Mouse (Mus musculus) limb, embryonic 15.5 days (tissue): ENCODE results near the gene Kiz. TPM values are rescaled to one million over a fixed set of nuclear protein-coding genes. Genes with fewer than 3 reads are reported as not detected.

Experiments used
- ATAC-seq: fragments of 200-750 bp; cut with Nextera tagmentation; 2 replicates; pipeline ENCODE4 v1.8.0; 2017; ENCODE audit warnings: low read depth, moderate TSS enrichment; ENCODE audit not compliant: insufficient number of reproducible peaks, low FRiP score, low TSS enrichment
- H3K27ac ChIP-seq: fragments of 300-500 bp; sonication (generic); 2 replicates; pipeline ENCODE4 v1.5.1; 2015; ENCODE audit warnings: moderate library complexity, mild to moderate bottlenecking, inconsistent platforms
- H3K27me3 ChIP-seq: fragments of 300-500 bp; sonication (generic); 2 replicates; pipeline ENCODE4 v1.6.1; 2015; ENCODE audit warnings: inconsistent platforms
- H3K36me3 ChIP-seq: fragments of 300-500 bp; sonication (generic); 2 replicates; pipeline ENCODE4 v1.6.1; 2015; ENCODE audit warnings: inconsistent platforms
- H3K4me1 ChIP-seq: fragments of 300-500 bp; sonication (generic); 2 replicates; pipeline ENCODE4 v1.6.1; 2015; ENCODE audit warnings: inconsistent platforms
- H3K4me2 ChIP-seq: fragments of 300-500 bp; sonication (generic); 2 replicates; pipeline ENCODE4 v1.6.1; 2015; ENCODE audit warnings: mild to moderate bottlenecking, inconsistent platforms
- H3K4me3 ChIP-seq: fragments of 300-500 bp; sonication (generic); 2 replicates; pipeline ENCODE4 v1.5.1; 2015; ENCODE audit warnings: mild to moderate bottlenecking, inconsistent platforms
- H3K9ac ChIP-seq: fragments of 300-500 bp; sonication (generic); 2 replicates; pipeline ENCODE4 v1.6.1; 2015; ENCODE audit warnings: inconsistent platforms
- H3K9me3 ChIP-seq: fragments of 300-500 bp; sonication (generic); 2 replicates; pipeline ENCODE4 v1.6.1; 2016; ENCODE audit warnings: inconsistent platforms
- WGBS: fragments of 180-500 bp; shearing (Covaris S2); methylation state at CpG from one replicate; pipeline ENCODE4 v1.1.7; 2015; 5-methylcytosine and 5-hydroxymethylcytosine counted together
- polyA plus RNA-seq: library from polyadenylated mRNA; unstranded; fragments of >200 nt; fragmentation: Nextera tagmentation; extraction: Ambion mirVana; gene quantifications from 2 replicates; pipeline ENCODE4 v1.2.1, GENCODE M21; 2015

Kiz gene
- polyA plus RNA-seq, 1 experiment from 2014 or later = 25.1 TPM

GRCm38 (mm10) chr2:146871300-146872269, 15.9 kb downstream of the Kiz start:
- Histone ChIP-seq H3K27ac (no peak overlapping the region), H3K9me3 (no peaks in the 10 kb centered on the region), H3K9ac (no peak overlapping the region), H3K4me3 (no peak overlapping the region), H3K4me2 (no peak overlapping the region), H3K4me1 (no peaks in the 10 kb centered on the region), H3K27me3 (no peaks in the 10 kb centered on the region), H3K36me3 (no peaks in the 10 kb centered on the region)
- ATAC-seq = no peak
- WGBS = 79% methylated on average over 8 of the region's 8 CpGs

GRCm38 (mm10) chr2:146872697-146873096, 17.0 kb downstream of the Kiz start:
- no peak overlapping the region for H3K27ac ChIP-seq
- no peak overlapping the region for H3K4me3 ChIP-seq
- H3K9me3 ChIP-seq = no peaks in the 10 kb centered on the region
- ATAC-seq = no peak
- H3K36me3 ChIP-seq = no peaks in the 10 kb centered on the region
- WGBS = 73% methylated on average over 3 of the region's 3 CpGs
- no peak overlapping the region for H3K4me2 ChIP-seq
- no peaks in the 10 kb centered on the region for H3K27me3 ChIP-seq
- no peak overlapping the region for H3K9ac ChIP-seq
- H3K4me1 ChIP-seq = no peaks in the 10 kb centered on the region

- no peak overlapping the region for H3K4me2 ChIP-seq
Observed at GRCm38 (mm10) chr2:146873881-146874441, 18.3 kb downstream of the Kiz start.

GRCm38 (mm10) chr2:146877423-146878098, 21.9 kb downstream of the Kiz start:
- WGBS = 83% methylated on average over 1 of the region's 1 CpGs
- H3K36me3 ChIP-seq = no peaks in the 10 kb centered on the region

More at GRCm38 (mm10) chr2:146873881-146874441, 18.3 kb downstream of the Kiz start:
- Histone ChIP-seq H3K4me1 (no peaks in the 10 kb centered on the region), H3K27me3 (no peaks in the 10 kb centered on the region), H3K9me3 (no peaks in the 10 kb centered on the region), H3K9ac (no peak overlapping the region), H3K4me3 (no peak overlapping the region), H3K36me3 (no peaks in the 10 kb centered on the region), H3K27ac (no peak overlapping the region)
- ATAC-seq = no peak
- 88% methylated on average over 7 of the region's 7 CpGs for WGBS

GRCm38 (mm10) chr2:146881623-146882022, 26.0 kb downstream of the Kiz start:
- Histone ChIP-seq H3K4me1 (no peaks in the 10 kb centered on the region), H3K9me3 (no peaks in the 10 kb centered on the region)
- 94% methylated on average over 4 of the region's 4 CpGs for WGBS

More at GRCm38 (mm10) chr2:146877423-146878098, 21.9 kb downstream of the Kiz start:
- Histone ChIP-seq H3K27ac (no peak overlapping the region), H3K27me3 (no peaks in the 10 kb centered on the region), H3K4me2 (no peak overlapping the region), H3K9ac (no peak overlapping the region), H3K9me3 (no peaks in the 10 kb centered on the region), H3K4me1 (no peaks in the 10 kb centered on the region), H3K4me3 (no peak overlapping the region)
- ATAC-seq = no peak

GRCm38 (mm10) chr2:146884291-146884855, 28.7 kb downstream of the Kiz start:
- Histone ChIP-seq H3K36me3 (no peaks in the 10 kb centered on the region; the same call in 1 of the 2 replicates), H3K27me3 (no peaks in the 10 kb centered on the region), H3K9ac (no peak overlapping the region), H3K4me2 (no peak overlapping the region), H3K9me3 (no peaks in the 10 kb centered on the region), H3K27ac (no peak overlapping the region), H3K4me1 (no peaks in the 10 kb centered on the region), H3K4me3 (no peak overlapping the region)
- 70% methylated on average over 8 of the region's 8 CpGs for whole genome bisulfite sequencing
- no peak for ATAC-seq

More at GRCm38 (mm10) chr2:146881623-146882022, 26.0 kb downstream of the Kiz start:
- Histone ChIP-seq H3K4me3 (no peak overlapping the region), H3K4me2 (no peak overlapping the region), H3K27me3 (no peaks in the 10 kb centered on the region), H3K36me3 (no peaks in the 10 kb centered on the region), H3K9ac (no peak overlapping the region), H3K27ac (no peak overlapping the region)
- no peak for ATAC-seq

- 82% methylated on average over 4 of the region's 4 CpGs for WGBS
- ATAC-seq = no peak
- Histone ChIP-seq H3K9me3 (no peaks in the 10 kb centered on the region), H3K4me1 (no peaks in the 10 kb centered on the region), H3K4me3 (no peak overlapping the region), H3K36me3 (peaks cover 12% of the 10 kb centered on the region), H3K4me2 (no peak overlapping the region), H3K9ac (no peak overlapping the region), H3K27ac (no peak overlapping the region), H3K27me3 (no peaks in the 10 kb centered on the region)
Observed at GRCm38 (mm10) chr2:146888786-146889414, 33.2 kb downstream of the Kiz start.

GRCm38 (mm10) chr2:146898977-146899376, 43.3 kb downstream of the Kiz start:
- H3K4me3 ChIP-seq = no peak overlapping the region
- H3K9ac ChIP-seq = no peak overlapping the region
- H3K4me2 ChIP-seq = no peak overlapping the region
- H3K9me3 ChIP-seq = no peaks in the 10 kb centered on the region
- H3K27ac ChIP-seq = no peak overlapping the region
- no peaks in the 10 kb centered on the region for H3K4me1 ChIP-seq
- no peaks in the 10 kb centered on the region for H3K36me3 ChIP-seq
- H3K27me3 ChIP-seq = no peaks in the 10 kb centered on the region
- ATAC-seq = no peak

GRCm38 (mm10) chr2:146916085-146916484, 60.4 kb downstream of the Kiz start:
- Histone ChIP-seq H3K27me3 (no peaks in the 10 kb centered on the region), H3K27ac (no peak overlapping the region)

GRCm38 (mm10) chr2:146917770-146918169, 62.1 kb downstream of the Kiz start:
- no peaks in the 10 kb centered on the region for H3K4me1 ChIP-seq
- no peaks in the 10 kb centered on the region for H3K9me3 ChIP-seq
- H3K27ac ChIP-seq = no peak overlapping the region
- H3K27me3 ChIP-seq = no peaks in the 10 kb centered on the region
- no peak for ATAC-seq
- no peak overlapping the region for H3K9ac ChIP-seq
- H3K4me2 ChIP-seq = no peak overlapping the region
- H3K4me3 ChIP-seq = no peak overlapping the region
- WGBS = 80% methylated on average over 3 of the region's 3 CpGs
- H3K36me3 ChIP-seq = no peaks in the 10 kb centered on the region

More at GRCm38 (mm10) chr2:146916085-146916484, 60.4 kb downstream of the Kiz start:
- Histone ChIP-seq H3K9me3 (no peaks in the 10 kb centered on the region), H3K4me3 (no peak overlapping the region), H3K36me3 (no peaks in the 10 kb centered on the region), H3K9ac (no peak overlapping the region), H3K4me2 (no peak overlapping the region), H3K4me1 (no peaks in the 10 kb centered on the region)
- 85% methylated on average over 3 of the region's 3 CpGs for WGBS
- no peak for ATAC-seq

GRCm38 (mm10) chr2:146920375-146921160, 64.9 kb downstream of the Kiz start:
- WGBS = 34% methylated on average over 8 of the region's 8 CpGs
- Histone ChIP-seq H3K9me3 (no peaks in the 10 kb centered on the region), H3K27ac (no peak overlapping the region), H3K9ac (no peak overlapping the region), H3K4me2 (no peak overlapping the region), H3K36me3 (no peaks in the 10 kb centered on the region), H3K27me3 (no peaks in the 10 kb centered on the region), H3K4me3 (no peak overlapping the region), H3K4me1 (no peaks in the 10 kb centered on the region)
- no peak for ATAC-seq
